Mouse (Mus musculus) retina, postnatal 1 day (tissue): ENCODE measurements at regions not wholly inside any gene's neighbourhood (a gene's known extent, or its start where the extent isn't known, plus 50 kb on each side); places are given as distances from the start of the nearest gene placed in this dataset.
"Not testable (repeated sequence)": the region's sequence is repeated elsewhere in the genome, so short reads cannot be mapped to it uniquely, and the experiment has no call there.

Experiments used
- DNase-seq: peaks from one replicate; pipeline ENCODE4 v3.0.0-alpha.2; 2012

DNA sequence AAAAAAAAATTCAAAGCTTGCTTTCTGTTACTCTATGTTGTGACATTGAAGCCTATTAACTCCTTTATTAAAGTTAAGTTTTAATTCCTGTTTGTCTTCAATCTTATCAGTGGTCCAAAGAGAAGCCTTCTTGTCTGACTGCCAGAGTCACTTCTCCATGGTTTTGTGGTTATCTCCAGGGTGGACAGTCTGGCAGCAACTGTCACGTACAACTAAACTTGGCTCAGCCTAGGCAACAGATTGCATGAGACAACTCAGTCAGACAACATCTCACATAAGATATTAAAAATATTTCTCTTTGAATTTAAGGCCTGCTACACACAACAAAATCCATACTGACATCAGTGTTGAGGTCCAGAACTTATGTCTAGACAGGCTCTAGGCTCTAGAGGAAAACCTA, 406.7 kb upstream of the Slc39a10 start:
- DNase-seq = no peak

DNA sequence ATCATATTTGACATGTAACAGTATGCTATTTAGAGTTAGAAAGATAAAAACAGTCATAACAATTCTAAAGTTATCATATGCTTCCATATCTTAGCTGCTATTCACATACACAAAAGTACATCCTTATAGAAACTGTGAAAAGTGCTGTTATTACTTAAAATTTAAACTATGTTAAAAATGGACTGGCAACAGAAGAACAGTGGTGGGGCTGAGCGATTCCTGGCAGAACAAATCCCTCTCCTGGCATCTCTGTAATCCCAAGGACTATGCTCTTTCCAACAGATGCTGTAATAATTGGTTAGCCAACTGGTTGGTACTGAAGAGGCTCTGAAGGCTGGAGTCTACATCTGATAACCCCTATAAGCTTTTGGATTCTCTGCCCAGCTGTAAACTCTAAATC, 393.0 kb upstream of the Slc39a10 start:
- DNase-seq = no peak

DNA sequence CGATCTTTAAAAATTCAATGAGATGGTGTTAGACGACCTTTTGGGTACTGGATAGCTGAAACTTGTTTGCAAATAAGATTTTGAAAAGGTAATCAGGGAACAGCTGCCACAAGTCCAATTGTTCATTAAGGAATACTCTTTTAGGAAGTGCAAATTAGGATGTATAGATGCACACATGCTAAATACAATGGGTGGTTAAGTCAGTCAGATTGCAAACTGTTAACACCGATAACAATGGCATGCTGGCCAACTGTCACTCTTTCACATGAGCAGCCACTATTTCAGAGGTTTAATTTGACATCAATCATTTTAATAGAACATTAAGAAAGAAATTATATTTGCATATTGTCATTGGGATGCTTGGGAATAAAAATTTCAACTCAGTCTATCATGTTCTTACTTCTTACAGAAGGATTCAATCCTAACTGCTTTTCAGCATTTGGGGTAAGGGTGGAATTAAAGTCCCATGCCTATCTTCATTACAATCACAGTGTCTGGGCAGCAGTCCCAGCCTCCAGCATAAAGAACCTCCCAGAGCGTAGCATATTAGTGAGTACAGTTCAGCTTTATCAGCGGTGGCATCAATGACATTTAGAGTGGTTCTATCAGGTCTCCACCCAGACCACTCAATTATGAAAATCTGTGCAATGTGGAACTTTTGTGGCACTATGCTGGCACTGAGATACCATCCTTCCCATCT, 385.8 kb upstream of the Slc39a10 start:
- DNase-seq = peak; percentile 87

DNA sequence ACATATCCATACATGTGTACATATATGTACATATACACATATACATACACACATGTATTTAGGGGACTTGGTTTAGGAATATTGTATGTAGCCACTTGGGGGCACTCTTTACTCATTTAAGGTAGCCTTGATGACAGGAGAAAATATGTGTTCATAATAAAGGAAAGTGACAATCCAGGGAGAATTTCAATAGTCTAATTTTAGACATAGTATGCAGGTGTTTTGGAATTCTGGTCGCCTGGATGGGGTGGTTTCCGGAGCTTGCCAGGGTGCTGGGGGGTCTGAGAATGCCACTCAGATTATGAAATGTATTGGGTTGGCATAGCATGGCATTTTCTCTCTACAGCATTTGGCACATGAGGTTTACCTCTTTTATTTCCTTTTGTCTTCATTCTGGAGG, 385.2 kb upstream of the Slc39a10 start:
- DNase-seq = peak; percentile 85

DNA sequence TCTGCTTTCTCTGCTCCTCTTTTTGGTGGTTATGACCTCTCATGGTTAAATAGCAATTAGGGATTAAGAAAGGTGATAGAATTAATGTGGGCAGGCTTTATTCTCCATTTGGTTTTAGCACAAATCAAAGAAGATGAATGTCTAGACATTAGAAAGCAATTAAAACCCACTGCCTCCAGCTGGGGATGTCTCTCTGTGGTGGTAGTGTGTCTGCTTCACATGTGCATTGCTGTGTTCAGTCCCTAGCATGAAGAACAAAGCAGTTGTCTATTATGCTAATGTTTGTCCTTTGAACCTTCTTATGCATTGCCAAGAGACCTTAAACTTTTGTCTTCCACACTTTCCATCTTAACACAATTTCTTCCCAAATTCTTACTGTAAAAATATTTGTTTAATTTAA, 379.5 kb upstream of the Slc39a10 start:
- DNase-seq = no peak

DNA sequence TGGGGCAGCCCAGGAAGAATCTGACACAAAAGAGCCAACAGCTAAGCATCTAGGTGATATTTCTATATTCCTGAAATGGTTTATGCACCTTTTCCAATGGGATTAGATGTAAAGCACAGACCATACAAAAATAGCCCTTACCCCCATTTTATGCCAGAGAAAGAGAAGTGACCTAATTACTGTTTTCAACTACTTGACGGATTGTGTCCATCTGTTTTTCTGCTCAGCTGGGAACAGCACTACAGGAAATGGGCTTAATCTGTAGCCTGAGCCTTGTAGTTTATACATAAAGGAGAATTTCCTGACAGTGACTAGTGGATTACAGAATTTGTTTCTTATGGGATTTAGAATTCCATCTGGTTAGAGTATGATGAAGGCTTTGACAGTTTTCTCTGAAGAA, 371.0 kb upstream of the Slc39a10 start:
- peak; percentile 20 for DNase-seq

DNA sequence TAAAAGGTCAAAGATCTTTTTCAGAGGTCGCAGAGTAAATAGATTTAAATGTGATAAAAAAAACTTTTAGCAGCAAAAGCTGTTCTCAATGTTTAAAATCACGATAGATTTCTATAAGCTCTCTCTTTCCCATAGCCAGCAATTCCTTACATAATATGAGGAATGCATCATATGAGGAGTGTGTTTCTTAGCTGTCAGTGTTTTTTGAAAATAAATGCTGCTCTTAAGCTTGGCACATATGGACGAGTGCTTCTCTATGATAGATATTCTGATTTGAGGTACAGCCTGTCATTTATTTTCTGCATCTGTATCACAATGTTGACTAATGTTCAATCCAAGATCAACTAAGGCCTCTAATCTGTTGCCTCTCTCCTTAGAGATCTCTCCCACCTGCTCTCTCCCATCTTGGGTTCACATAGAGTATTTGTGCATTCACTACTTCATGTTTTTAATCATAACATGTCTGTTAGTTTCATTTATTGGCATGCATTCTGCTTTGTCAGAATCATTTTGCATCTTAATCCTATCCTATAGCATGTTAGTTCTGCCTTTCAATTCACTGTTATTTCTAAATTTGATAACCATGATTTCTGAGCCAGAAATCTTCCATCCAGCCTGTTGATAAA, 369.0 kb upstream of the Slc39a10 start:
- no peak for DNase-seq

DNA sequence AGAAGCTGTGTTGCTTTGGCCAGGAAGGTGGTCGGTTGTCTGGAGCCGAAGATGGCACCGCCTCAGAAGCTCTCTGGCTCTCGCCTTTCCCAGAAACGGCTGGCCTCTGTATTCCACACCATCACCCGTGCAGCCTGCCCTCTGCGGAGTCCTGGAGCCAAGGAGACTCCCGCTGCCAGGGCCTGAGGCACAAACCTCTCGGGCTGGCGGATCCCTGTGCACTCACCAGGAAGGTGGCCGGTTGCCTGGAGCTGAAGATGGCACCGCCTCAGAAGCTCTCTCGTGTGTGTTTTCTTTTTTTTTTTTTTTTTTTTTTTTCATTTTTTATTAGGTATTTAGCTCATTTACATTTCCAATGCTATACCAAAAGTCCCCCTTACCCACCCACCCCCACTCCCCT, 358.1 kb upstream of the Slc39a10 start:
- DNase-seq = not testable (repeated sequence)

DNA sequence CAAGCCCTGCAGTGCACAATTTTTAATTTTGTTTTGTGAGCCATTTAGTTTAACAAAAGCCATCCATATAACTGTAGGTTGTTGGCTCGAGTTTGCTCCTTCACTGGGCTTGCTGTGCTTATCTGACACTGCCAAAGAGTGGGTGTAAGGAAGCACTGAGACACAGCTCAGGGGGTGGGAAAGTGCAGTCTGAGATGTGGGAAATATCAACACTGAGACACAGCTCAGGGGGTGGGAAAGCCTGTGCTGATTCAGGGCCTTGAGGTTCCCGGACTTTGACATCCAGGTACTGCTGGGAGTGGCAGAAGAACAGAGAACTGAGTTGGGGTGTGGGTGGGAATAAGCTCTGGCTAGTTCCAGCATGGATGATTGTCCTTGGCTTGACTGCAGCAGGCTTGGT, 324.4 kb upstream of the Slc39a10 start:
- no peak for DNase-seq

DNA sequence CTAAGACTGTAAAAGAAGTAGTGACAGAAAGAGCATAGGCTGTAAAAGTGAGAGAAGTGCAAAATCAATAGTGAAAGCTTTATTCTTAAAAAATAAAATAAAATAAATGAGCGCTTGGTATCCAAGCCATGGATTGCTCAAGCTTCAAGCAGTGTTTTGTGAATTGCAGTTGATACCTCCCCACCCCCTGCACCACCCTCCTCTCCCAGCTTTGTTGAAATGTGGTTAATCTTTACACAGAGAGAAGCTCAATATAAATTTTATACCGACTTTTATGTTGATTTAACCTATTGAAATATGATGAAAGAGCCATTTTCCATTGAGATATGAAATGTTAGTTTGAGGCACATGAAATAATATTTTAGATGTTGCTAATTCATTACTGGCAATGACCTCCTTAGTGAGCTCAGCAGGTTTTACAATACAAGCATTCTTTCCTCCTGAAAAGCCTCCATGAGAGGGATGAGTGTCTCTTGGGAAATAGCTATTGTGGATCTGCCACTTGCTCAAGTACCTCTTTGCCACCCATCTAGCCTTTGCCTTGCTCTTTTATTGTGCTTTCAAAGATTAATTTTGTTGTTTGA, 323.9 kb upstream of the Slc39a10 start:
- no peak for DNase-seq

DNA sequence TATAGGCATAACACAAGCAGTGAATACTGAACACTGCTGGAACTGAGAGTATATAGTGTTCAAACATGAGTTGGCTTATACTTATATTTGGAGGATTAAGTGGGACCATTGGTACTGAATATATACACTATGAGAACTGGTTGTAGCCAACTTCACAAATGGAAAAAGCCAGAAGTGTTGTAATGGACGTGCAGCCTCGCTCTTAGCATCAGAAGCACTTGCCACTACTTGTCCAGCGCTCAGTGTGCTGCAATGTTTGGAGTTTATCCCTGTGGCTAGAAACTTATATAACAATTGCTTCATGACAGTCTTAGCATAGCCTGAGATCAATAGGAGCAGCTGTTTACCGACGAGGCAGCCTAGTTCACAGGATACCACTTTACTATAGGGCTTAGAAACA, 320.8 kb upstream of the Slc39a10 start:
- no peak for DNase-seq

DNA sequence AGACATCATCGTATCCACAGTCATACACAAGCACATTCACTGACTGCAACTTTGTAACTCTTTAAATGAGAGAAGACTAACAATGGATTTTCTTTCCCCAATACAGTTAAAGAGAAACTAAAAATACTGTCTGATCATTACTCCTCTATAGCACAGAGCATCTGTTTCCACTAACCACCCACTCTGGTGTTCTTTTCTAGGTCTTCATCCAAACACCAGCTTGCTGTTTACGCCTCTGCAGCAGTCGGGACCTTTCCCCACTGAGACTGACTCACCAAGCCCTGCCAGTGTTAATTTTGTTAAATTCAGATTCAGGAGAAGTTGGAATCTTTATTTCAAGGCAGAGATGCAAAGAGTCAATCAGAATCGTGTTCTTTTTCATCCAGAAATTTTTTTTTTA, 300.3 kb upstream of the Slc39a10 start:
- DNase-seq = no peak

DNA sequence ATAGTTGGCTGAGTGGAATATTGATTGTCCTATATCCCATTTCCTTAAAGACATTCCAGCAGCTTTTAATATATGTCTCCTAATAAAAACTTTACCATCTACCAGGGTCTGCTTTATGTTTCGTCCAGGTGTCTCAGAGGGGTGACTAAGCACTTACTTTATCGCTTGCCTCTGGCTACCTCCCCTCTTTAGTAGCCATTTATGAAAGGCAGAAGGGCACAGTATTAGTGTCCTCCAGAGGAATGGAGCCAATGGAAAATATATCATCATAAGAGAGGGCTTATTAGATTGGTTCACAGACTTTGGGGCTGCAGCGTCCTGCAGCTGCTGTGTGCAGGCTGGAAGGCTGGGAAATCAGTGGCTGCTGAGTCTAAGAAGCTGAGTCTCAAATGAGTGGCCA, 271.8 kb upstream of the Slc39a10 start:
- peak; percentile 48 for DNase-seq

DNA sequence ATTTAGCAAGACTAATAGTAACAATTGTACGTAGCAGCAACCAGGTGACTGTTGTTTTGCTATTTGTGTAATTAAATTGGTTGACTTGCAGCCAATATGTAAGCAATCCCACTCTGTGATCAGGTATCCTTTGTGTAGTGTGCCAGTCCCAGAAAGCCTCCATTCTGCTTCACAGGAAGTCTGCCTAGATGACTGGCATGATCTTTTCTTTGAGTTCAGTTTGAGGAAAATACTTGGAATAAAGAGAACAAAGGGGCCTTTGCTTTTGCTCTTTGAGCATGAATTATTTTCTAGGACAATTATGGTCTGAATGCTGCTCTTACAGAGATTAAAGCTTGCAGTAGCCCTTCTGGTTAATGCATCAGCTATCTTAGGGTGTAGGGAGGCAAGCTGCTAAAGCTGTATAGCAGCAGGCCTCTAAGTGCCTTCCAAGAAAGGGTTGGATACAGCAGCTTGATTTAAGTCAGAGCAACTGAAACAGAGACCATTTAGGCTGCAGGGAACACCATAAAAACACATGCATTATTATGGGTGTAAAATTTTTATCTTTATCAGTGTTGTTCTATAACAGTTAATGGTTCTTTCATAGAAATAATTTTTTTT, 271.3 kb upstream of the Slc39a10 start:
- DNase-seq = peak; percentile 92

DNA sequence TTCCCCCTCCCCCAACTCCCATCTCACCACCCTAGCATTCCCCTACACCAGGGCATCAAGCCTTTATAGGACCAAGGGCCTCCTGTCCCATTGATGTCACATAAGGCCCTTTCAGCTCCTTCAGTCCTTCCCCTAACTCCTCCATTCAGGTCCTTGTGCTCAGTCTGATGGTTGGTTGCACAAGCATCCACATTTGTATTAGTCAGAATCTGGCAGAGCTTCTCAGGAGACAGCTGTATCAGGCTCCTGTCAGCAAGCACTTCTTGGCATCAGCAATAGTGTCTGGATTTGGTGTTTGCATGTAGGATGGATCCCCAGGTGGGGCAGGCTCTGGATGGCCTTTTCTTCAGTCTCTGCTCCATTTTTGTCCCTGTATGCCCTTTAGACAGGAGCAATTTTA, 237.4 kb upstream of the Slc39a10 start:
- DNase-seq = not testable (repeated sequence)

DNA sequence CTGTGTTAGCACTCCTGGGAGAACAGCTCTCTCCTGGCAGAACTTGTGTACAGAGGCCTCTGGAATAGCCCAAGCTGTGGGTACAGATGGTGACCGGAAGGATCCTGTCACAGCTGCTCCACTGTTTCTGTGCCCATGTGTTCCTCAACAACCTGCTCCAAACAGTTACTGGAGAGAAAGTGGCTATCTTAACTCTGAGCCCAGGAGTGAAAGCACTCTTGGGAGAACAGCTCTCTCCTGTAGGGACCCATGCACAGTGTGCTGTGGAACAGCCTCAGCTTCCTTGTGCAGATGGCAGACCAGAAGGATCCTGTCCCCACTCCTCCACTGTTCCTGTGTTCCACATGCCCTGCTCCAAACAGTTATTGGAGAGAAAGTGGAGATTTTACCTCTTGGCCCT, 227.0 kb upstream of the Slc39a10 start:
- DNase-seq = no peak

DNA sequence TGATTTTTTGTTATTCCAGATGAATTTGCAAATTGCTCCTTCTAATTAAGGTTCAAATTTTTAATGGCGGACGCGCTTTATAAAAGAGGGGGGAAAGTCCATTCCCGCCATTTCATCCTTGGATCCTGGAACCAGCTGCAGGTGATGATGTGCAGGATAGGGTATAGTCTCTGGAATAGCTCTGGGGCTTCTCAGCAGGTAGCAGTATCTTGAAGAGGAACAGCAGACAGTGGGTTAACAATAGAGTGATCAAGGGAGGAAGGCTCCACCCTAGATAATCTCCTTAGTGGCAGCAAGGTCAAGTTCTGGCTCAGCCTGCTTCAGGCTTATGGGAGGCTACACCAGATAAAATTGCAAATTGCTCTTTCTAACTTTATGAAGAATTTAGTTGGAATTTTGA, 224.0 kb upstream of the Slc39a10 start:
- not testable (repeated sequence) for DNase-seq

DNA sequence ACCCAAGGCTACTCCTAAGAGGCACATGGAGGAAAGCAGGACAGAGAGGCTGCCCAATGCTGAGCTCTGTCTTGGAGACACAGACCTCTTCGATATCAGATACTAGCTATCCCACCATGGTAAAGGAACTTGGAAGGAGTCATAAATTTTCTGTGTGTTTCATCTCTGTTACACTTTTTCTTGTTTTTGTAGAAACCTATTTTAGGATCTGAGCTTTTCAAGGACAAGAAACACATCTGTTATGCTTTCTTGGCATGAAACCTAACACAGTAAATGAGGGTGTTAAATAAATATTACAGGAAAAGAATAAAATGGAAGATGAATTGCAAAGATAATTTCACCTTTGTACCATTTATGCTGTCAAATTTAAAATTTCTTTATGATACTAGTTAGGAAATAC, 219.8 kb upstream of the Slc39a10 start:
- no peak for DNase-seq

DNA sequence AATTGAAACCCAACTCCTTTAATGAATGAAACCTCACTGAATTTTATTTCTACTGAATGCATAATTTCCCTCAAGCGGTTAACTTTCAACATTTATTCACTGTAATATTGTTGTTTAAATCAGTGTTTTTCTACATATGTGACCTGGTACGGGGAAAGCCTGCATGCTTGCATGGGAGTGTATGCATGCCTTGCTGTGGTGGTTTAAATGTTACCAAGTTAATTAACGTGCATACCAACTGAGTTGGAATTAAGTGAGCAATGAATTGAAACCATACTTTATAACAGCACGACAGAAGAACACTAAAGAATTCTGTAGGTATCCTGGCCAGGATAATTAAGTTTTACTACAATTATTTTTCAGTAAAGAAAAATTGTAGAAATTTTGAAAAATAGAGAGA, 211.4 kb upstream of the Slc39a10 start:
- DNase-seq = peak; percentile 2

DNA sequence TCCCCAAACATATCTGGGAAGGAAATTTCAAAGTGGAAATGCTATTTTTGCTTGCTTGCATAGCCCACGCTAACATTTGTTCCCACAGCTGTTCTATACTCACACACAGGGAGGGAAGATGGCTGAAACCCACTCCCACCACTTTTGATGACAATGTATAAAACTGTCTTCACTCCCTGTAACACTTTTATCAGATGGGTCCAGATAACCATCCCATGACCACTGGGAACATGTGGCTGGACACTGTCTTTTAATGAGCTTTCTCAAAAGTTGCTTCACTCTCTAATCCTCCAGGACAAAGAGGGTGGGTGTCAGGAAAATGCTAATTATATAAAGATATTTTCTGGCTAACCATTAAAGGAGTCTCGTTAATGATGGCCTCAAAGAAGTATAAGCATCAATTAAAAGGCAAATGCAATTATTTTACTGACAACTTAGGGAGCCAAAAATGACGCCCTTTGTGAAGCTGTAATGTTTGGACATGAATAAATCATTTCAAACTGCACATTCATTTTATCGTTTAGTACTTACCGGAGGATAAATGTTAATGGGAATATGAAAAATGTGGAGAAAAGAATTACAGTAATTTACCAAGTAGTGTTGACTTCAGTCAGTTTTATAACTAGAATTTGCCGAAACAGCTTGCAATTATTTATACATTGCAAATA, 210.8 kb upstream of the Slc39a10 start:
- peak; percentile 43 for DNase-seq

DNA sequence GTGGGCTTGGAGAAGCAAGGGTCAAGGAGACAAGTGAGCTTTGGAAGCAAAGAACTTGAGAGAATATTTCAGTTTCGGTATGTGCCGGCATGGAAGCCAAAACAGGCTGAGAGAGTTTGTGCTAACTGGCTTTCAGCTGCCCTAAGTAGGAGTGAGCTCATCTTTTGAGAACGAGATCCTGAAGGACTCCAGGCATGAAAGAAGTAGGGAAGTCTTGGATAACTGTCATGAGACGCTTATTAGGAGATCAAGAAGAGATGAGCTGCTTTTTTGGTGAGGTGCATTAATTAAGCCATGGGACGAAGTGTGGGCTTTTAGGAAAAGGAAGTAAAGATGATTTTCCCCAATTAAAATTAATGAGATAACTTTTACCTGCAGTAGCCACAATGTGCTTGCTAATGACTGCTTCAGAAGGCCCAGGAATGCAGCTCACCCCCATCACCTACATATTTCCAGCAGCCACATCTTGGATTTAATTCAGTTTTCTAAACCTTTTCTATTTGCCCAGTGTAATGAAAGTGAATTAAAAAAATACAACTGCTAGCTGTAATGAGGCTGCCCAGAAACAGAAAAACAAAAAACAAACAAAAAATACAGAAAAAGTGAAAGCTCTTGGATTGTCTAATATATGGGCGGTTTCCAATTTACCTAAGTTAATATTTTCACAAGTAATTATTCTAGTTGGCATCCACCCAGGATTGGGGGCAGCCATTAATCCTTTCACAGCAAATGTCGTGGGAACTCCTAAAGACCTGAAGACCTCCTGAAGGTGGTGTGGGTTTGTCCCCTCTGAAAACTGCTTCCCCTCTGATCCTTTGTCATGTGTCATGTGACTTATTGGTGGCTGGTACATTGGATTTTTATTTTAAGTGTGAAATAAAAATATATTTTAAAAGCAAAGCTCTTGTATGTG, 204.7 kb upstream of the Slc39a10 start:
- DNase-seq = peak; percentile 8

DNA sequence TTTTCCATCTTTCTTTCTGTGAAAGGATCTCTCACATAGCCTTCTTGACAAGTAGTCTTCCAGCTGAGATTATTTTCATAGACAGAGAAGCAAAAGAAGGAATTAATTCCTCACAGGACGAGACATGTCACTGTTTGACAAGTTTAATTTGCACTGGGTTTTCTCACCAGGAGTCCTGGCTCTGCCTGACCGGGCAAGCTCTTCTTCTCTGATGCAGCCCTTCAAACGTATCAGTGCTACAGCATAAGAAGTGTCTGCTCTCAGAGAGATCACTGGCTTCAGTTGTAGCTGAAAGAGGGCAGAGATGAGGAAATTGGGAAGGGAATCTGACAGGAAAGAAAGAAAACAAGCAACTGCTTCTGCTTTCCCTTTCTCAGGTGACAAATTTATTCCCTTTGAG, 201.8 kb upstream of the Slc39a10 start:
- DNase-seq = peak; percentile 1
